Mouse (Mus musculus) adrenal gland, adult 8-10 months (tissue): ENCODE data around the gene Snx10. TPM values are rescaled to one million over a fixed set of nuclear protein-coding genes. Genes with fewer than 3 reads are reported as not detected.

Source experiments
- DNase-seq: peaks from one replicate; pipeline ENCODE4 v3.0.0; 2022
- total RNA-seq, 4 experiments: library from RNA; stranded (reverse); gene quantifications; 2 replicates each; pipeline ENCODE4 v1.2.4; 2022

The Snx10 gene
- total RNA-seq, 4 experiments from 2014 or later, result 16.9 to 27.5 (median 24.6) TPM

- DNase-seq, result no peak
These were observed 68.1 kb downstream of the Snx10 start for GRCm38 (mm10) chr6:51591844-51592243.

DNA sequence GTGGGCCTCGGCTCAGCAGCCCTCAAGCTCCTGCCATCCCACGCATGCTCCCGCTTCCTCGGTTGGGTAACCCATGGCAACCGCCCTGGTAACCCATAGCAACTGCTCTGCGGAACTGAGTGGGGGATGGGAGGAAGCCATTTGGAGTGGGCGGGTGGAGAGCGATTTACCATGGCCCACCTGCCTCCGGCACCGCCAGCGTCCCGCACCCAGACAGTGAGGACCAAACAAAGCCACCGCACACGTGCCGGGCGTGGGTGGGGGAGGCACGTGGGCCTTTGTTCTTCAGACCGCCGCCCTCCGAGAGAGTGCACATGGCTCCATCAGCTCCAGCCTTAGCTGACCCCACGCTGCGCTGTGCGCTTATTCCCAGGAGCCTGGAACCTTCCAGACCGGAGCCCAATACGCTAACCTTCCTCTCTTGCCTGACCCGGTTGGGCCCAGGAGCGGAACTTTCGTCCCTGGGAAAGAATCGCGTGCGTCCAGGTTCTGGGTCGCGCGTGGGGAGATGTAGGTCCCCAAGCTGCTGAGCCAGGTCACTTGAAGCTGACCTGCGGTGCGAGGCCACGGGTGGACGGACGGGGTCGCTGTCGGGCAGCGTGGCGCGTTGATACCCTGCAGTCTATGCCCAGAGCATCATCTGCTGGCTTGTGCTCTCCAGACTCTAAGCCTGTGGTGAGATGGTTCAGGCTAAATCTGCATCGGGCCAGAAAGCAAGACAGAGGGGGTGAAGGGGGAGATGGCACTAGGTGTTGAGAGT lies 68.8 kb downstream of the Snx10 start:
- peak; percentile 64 for DNase-seq

DNA sequence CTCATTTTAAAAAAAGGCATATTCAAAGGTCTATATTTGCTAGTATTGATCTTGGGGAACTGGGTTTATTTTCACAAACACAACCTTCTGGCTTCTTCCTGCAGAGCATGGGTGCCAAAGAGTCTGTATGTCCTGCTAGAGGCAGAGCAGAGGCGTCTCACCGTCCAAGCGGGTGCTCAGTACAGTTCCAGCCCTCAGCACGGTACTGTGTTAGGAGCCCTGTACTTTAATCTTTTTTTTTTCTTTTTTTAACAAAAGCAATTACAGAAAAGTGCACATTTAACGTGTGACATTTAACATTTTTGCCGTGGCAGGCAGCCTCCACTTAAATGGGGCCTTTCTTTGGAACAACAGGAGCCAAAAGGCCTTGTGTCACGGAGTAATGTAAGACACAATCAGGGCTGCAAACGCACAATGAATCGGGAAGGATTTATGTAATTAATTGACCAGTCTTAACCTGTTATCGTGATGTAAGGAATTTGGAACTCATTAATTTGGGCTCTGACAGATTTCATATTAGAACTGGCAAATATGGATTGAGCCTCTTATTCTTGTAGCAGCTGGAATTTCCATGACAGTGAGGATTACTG lies 69.8 kb downstream of the Snx10 start:
- no peak for DNase-seq

- DNase-seq, result no peak
These were observed 70.8 kb downstream of the Snx10 start for GRCm38 (mm10) chr6:51594516-51594915.

GRCm38 (mm10) chr6:51598058-51598457 lies 74.4 kb downstream of the Snx10 start:
- DNase-seq, result no peak

GRCm38 (mm10) chr6:51600412-51600811 lies 76.7 kb downstream of the Snx10 start:
- DNase-seq, result no peak

DNA sequence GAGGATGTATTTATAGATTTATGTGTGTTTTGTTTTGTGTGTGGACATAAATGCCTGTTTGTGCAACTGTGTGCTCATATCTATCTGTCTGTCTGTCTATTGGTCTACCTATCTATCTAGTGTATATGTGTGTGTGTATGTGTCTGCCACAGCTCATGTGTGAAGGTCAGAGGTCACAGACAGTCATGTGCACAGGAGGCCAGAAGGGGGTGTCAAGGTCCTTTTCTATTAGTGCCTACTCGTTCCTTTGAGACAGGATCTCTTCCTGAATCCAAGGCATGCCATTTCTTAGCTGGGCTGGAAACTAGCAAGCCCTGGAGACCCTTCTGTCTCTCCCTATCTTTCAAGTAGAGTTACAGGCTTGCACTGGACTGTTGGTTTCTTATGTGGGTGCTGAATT lies 78.6 kb downstream of the Snx10 start:
- no peak for DNase-seq

DNA sequence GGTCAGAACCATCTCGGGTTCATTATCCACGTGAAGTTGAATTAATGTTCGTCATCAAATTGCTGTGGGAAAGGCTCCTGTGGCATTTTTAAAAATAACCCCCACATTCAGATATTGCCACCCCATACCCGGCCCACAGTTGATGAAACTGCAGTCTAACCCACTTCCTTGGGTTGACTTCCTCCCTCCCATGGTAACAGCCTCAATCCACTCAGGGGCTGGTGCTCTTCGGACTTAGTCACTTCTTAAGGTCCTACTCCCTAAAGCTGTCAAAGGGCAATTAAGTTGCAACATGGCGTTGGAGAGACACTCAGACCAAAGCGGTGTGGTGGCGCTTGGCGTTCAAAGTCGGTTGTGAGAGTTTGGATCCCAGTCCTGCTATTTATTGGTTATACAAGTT lies 80.0 kb downstream of the Snx10 start:
- no peak for DNase-seq

GRCm38 (mm10) chr6:51606245-51606644 lies 82.5 kb downstream of the Snx10 start:
- DNase-seq, result no peak

GRCm38 (mm10) chr6:51606803-51607202 lies 83.1 kb downstream of the Snx10 start:
- DNase-seq, result no peak

- no peak for DNase-seq
These were observed 87.9 kb downstream of the Snx10 start for GRCm38 (mm10) chr6:51611621-51612020.

GRCm38 (mm10) chr6:51612371-51613051 lies 88.8 kb downstream of the Snx10 start:
- DNase-seq, result peak; percentile 23

DNA sequence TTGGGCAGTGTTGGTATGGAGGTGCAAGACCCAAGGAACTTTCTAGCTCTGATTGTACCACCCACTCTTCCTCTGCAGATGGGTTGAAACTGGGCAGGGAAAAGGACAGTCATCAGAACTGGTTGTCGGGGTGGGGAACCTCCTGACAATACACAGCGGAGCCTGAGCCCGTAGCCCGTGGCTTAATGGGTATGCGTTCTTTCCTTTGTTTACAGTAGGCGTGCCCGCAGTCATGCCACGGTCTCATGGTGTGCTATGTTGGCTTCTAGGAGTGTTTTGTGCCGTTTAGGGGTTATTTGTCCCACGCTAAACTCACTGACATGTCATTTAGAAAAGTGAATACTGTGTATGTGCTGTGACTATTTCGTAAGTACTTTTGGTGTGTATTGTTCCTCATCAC lies 90.0 kb downstream of the Snx10 start:
- DNase-seq, result no peak

GRCm38 (mm10) chr6:51626843-51627242 lies 103.1 kb downstream of the Snx10 start:
- DNase-seq, result no peak

- no peak for DNase-seq
These were observed 106.0 kb downstream of the Snx10 start for GRCm38 (mm10) chr6:51629671-51630070.

- no peak for DNase-seq
These were observed 106.5 kb downstream of the Snx10 start for GRCm38 (mm10) chr6:51630184-51630583.

DNA sequence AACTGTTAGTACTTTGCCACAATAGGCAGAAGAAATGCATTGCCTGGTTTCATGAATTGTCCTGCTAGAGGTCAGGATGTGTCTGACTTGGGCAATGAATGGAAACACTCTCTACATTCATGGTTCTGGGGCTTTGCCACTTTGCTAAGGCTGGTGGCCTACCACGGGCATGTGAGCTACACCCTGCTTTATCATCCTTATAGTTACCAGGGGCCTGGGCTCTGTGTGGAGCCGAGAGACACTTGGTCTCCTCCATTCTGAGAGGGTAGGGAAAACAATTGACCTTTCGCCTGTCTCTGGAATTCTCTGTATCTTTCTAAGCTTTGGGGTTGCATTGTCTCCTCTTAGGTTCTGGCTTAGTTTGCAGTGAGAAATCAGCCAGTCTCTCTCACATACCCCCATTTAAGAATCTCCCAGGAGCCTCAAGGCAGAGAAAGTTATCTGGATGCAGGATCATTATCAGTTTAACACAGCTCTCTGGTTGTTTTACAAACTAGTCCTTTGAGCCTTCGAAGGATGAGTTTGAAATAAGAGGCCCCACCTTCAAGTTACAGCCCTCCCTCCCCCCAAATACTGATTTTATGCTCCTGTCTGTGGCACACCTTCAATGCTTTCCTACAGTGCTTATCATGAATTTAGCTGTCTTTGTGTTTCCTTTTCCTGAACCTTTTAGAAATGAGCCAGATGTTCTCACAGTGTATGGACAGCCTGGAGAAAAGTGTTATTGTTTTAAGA lies 109.4 kb downstream of the Snx10 start:
- no peak for DNase-seq

GRCm38 (mm10) chr6:51633663-51634362 lies 110.1 kb downstream of the Snx10 start:
- DNase-seq, result no peak

DNA sequence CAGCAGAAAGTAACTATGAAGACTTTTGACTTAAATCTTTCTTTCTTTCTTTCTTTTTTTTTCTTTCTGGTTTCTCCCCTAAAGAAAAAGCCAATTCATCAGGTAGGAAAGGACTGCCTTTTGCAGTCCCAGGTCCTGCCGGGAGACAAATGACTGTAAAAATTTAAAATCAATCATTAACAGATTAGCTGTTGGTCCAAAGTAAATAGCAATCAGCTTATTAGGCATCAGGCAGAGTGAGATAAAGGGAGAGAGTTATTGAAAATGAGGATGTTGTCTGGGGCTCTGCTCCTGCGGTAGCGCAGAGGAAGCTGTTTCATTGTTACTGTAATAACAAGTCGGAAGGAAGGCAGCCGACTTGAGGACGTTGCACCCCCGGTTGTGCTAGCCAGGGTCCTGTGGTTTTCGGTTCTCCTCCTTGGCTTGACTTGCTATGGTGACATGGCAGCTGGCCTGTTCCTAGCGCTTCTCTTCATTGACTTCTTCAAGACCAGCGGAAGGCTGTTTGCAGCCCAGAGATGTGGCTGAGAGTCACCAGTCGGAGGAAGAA lies 112.4 kb downstream of the Snx10 start:
- no peak for DNase-seq
